Mouse (Mus musculus): ENCODE results near the gene Gys2. TPM values are rescaled to one million over a fixed set of nuclear protein-coding genes. Genes with fewer than 3 reads are reported as not detected.
A peak's percentile ranks its signal among the peaks of the same experiment; 100 is the strongest.

The Gys2 gene
- polyA plus RNA-seq, 1 experiment from 2014 or later: not detected

DNA sequence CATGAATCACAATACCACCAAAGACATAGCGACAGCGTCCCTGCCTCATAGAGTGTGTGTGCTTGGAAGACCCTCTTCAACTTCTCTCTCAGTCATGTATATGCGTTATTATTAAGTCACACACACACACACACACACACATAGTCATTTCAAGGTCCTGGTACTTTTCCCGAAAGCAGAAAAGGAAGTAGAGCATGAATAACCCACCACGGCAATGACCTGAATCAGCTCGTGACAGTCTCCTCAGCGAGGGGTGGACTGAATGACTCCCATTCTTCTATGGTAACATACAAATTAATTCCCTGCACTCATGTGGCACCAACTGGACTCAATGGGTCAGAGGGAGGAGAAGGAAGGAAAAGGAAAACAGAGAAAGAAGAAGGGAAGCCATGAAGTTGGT lies 47.9 kb downstream of the Gys2 start:
- 71% methylated on average over 7 of the region's 7 CpGs for WGBS
- DNase-seq (ENCODE audit: low spot score): no peak
- H3K4me3 ChIP-seq (ENCODE audit: low read depth, low read length): no peak overlapping the region

DNA sequence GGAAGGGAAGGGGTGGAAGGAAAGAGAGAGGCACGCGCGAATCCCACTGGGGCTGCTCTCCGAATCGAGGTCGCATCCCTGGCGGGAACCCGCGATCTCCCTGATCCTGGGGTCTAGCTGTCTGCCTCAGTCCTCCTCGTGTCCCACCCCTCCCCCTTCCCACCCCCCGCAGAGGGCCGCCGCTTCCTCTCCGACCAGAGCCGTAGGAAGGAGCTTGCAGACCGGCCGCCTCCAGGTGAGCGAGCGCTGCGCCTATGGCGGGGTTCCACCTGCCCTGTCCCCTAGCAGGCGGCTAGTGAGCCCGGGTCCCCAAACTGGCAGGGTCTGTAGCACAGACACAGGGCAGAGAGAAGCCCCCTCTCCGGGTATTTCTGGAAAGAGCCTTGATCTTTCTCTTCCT lies 58.3 kb downstream of the Gys2 start:
- 1% methylated on average over 23 of the region's 24 CpGs for WGBS
- ATAC-seq (ENCODE audit: insufficient read depth, low FRiP score, low TSS enrichment): peak; percentile 38
- Histone ChIP-seq H3K27ac (ENCODE audit: low read depth, low read length) (no peak overlapping the region), H3K4me3 (ENCODE audit: low read depth, low read length) (peak overlapping the region; percentile 20), H3K9ac (ENCODE audit: low read length) (peak overlapping the region; percentile 6; the same call in 1 of the 2 replicates), H3K27me3 (ENCODE audit: control insufficient read depth, insufficient read depth, low read length) (peaks cover 12% of the 10 kb centered on the region), H3K36me3 (ENCODE audit: control insufficient read depth, insufficient read depth, low read length) (no peaks in the 10 kb centered on the region), H3K4me1 (ENCODE audit: control insufficient read depth, insufficient read depth, low read length) (no peaks in the 10 kb centered on the region), H3K4me2 (ENCODE audit: low read depth) (peak overlapping the region; percentile 46), H3K9me3 (ENCODE audit: control insufficient read depth, low read length) (no peaks in the 10 kb centered on the region)
- DNase-seq (ENCODE audit: low spot score): no peak

More for the DNA sequence above, 47.9 kb downstream of the Gys2 start:
- no peaks in the 10 kb centered on the region for H3K27me3 ChIP-seq (ENCODE audit: control insufficient read depth, insufficient read depth, low read length)
- no peak for ATAC-seq (ENCODE audit: insufficient read depth, low FRiP score, low TSS enrichment)
- no peaks in the 10 kb centered on the region for H3K36me3 ChIP-seq (ENCODE audit: control insufficient read depth, insufficient read depth, low read length)
- no peaks in the 10 kb centered on the region for H3K9me3 ChIP-seq (ENCODE audit: control insufficient read depth, low read length)
- H3K4me1 ChIP-seq (ENCODE audit: control insufficient read depth, insufficient read depth, low read length): no peaks in the 10 kb centered on the region
- H3K9ac ChIP-seq (ENCODE audit: low read length): no peak overlapping the region
- no peak overlapping the region for H3K4me2 ChIP-seq (ENCODE audit: low read depth)
- no peak overlapping the region for H3K27ac ChIP-seq (ENCODE audit: low read depth, low read length)

DNA sequence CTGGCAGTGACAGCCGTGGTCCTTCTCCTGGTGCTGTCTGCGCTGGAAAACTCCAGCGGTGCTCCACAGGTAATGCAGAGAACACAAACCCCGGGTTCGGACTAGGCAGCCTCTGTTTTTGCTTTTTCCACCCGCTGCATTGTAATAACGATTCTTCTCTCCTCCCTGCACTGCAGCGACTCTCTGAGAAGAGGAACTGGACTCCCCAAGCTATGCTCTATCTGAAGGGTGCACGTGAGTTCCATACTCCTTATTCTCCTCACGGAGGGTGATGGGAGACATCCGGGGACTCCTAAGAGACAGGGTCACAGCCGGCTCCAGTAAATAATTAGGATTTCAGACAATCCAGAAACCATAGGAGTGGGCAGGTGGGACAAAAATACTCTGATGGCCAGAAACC lies 59.1 kb downstream of the Gys2 start:
- Histone ChIP-seq H3K27me3 (ENCODE audit: control insufficient read depth, insufficient read depth, low read length) (peaks cover 12% of the 10 kb centered on the region), H3K4me1 (ENCODE audit: control insufficient read depth, insufficient read depth, low read length) (no peaks in the 10 kb centered on the region), H3K4me2 (ENCODE audit: low read depth) (no peak overlapping the region), H3K4me3 (ENCODE audit: low read depth, low read length) (no peak overlapping the region), H3K9me3 (ENCODE audit: control insufficient read depth, low read length) (no peaks in the 10 kb centered on the region), H3K27ac (ENCODE audit: low read depth, low read length) (no peak overlapping the region), H3K9ac (ENCODE audit: low read length) (no peak overlapping the region), H3K36me3 (ENCODE audit: control insufficient read depth, insufficient read depth, low read length) (no peaks in the 10 kb centered on the region)
- DNase-seq (ENCODE audit: low spot score): no peak
- WGBS: 13% methylated on average over 12 of the region's 12 CpGs
- ATAC-seq (ENCODE audit: insufficient read depth, low FRiP score, low TSS enrichment): no peak

DNA sequence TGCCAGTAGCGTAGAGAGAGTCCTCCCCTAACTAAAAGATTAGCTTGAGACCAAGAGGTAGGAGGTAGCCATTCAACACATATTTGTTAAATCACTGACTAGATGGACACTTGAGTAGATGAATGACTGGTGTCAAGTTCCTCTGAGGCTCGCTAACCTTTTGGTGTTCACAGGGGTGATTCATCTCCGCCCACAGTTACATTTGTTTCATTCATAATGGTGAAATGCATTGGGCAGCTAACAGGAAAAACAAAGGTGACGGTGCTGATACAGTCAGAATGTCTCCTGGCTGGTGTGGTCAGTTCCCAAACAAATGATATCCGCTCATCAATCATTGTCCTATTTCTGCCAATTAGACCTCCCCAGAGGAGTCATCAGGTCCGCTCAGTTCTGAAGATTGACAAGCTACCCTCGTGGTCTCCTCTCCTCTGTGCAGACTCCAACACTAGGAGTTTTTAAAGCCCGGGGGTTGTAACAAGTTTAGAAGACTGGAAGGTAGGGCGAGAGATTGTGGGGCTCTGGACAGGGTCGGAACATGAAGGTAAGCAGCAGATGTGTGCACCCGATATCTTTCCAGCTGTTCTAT lies 59.9 kb downstream of the Gys2 start, which contains the start of gene Spx:
Spx (plus strand) TSS at position 536 of the 586 bp plus-strand sequence.
- Histone ChIP-seq H3K9me3 (ENCODE audit: control insufficient read depth, low read length) (no peaks in the 10 kb centered on the region), H3K9ac (ENCODE audit: low read length) (no peak within 1 kb of the TSS), H3K27me3 (ENCODE audit: control insufficient read depth, insufficient read depth, low read length) (peaks cover 12% of the 10 kb centered on the region), H3K27ac (ENCODE audit: low read depth, low read length) (no peak within 1 kb of the TSS), H3K36me3 (ENCODE audit: control insufficient read depth, insufficient read depth, low read length) (no peaks in the 10 kb centered on the region), H3K4me2 (ENCODE audit: low read depth) (no peak within 1 kb of the TSS), H3K4me1 (ENCODE audit: control insufficient read depth, insufficient read depth, low read length) (no peaks in the 10 kb centered on the region), H3K4me3 (ENCODE audit: low read depth, low read length) (no peak within 1 kb of the TSS)
- DNase-seq (ENCODE audit: low spot score) (no peak), ATAC-seq (ENCODE audit: insufficient read depth, low FRiP score, low TSS enrichment) (no peak)
- 64% methylated on average over 11 of the region's 11 CpGs for WGBS

DNA sequence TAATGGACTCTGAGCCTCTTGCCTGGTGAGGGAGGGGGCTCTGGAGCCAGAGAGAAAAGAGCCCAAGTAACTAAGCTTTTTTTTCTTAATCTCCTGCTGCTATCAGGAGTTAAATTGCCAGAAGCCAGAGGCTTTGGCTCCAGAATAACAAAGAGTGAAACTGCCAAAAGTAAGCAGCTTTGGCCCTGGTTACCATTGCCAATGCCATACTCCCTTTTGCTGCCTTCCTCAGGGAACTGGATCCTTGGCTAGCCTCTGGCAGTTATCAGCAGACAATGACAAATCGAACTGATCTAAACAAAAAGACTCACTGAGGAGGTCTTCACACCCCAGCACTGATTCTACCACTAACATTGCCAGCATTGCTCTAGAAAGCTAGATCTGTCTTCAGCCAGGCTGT lies 61.8 kb downstream of the Gys2 start:
- DNase-seq (ENCODE audit: low spot score) (no peak), ATAC-seq (ENCODE audit: insufficient read depth, low FRiP score, low TSS enrichment) (no peak)
- H3K36me3 ChIP-seq (ENCODE audit: control insufficient read depth, insufficient read depth, low read length): no peaks in the 10 kb centered on the region
- peaks cover 12% of the 10 kb centered on the region for H3K27me3 ChIP-seq (ENCODE audit: control insufficient read depth, insufficient read depth, low read length)
- H3K4me3 ChIP-seq (ENCODE audit: low read depth, low read length): no peak overlapping the region
- no peaks in the 10 kb centered on the region for H3K4me1 ChIP-seq (ENCODE audit: control insufficient read depth, insufficient read depth, low read length)
- H3K9me3 ChIP-seq (ENCODE audit: control insufficient read depth, low read length): no peaks in the 10 kb centered on the region
- no peak overlapping the region for H3K27ac ChIP-seq (ENCODE audit: low read depth, low read length)
- WGBS: 48% methylated on average over 1 of the region's 1 CpGs
- no peak overlapping the region for H3K4me2 ChIP-seq (ENCODE audit: low read depth)
- no peak overlapping the region for H3K9ac ChIP-seq (ENCODE audit: low read length)

DNA sequence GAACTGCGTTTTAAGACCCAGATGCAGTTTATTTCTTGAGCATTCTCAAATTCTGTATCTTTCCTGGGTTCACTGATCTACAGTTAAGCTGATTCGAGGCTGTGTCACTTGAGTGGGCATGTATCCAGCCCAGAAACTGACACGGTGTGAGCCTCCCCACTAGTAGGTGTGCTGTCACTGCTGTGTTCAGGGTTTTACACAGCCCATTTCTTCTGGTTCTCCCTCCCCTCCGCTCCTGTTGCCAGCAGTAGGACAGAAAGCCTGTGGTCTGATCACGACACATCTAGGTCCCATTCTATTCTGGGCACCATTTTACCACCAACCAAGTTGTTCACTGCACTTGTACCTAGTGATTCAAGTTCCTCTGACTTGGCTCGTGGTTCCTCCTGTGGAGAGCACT lies 77.2 kb downstream of the Gys2 start:
- peaks cover 8% of the 10 kb centered on the region for H3K36me3 ChIP-seq (ENCODE audit: control insufficient read depth, insufficient read depth, low read length)
- H3K27me3 ChIP-seq (ENCODE audit: control insufficient read depth, insufficient read depth, low read length): no peaks in the 10 kb centered on the region
- H3K27ac ChIP-seq (ENCODE audit: low read depth, low read length): no peak overlapping the region
- H3K9me3 ChIP-seq (ENCODE audit: control insufficient read depth, low read length): no peaks in the 10 kb centered on the region
- H3K9ac ChIP-seq (ENCODE audit: low read length): no peak overlapping the region
- DNase-seq (ENCODE audit: low spot score) (no peak), ATAC-seq (ENCODE audit: insufficient read depth, low FRiP score, low TSS enrichment) (no peak)
- WGBS: 96% methylated on average over 6 of the region's 6 CpGs
- no peaks in the 10 kb centered on the region for H3K4me1 ChIP-seq (ENCODE audit: control insufficient read depth, insufficient read depth, low read length)
- no peak overlapping the region for H3K4me3 ChIP-seq (ENCODE audit: low read depth, low read length)
- no peak overlapping the region for H3K4me2 ChIP-seq (ENCODE audit: low read depth)

- Histone ChIP-seq H3K4me2 (ENCODE audit: low read depth) (no peak overlapping the region), H3K27me3 (ENCODE audit: control insufficient read depth, insufficient read depth, low read length) (no peaks in the 10 kb centered on the region), H3K4me3 (ENCODE audit: low read depth, low read length) (no peak overlapping the region), H3K36me3 (ENCODE audit: control insufficient read depth, insufficient read depth, low read length) (peaks cover 6% of the 10 kb centered on the region), H3K4me1 (ENCODE audit: control insufficient read depth, insufficient read depth, low read length) (no peaks in the 10 kb centered on the region), H3K9ac (ENCODE audit: low read length) (no peak overlapping the region), H3K27ac (ENCODE audit: low read depth, low read length) (no peak overlapping the region), H3K9me3 (ENCODE audit: control insufficient read depth, low read length) (no peaks in the 10 kb centered on the region)
- DNase-seq (ENCODE audit: low spot score): no peak
- 95% methylated on average over 5 of the region's 5 CpGs for WGBS
- ATAC-seq (ENCODE audit: insufficient read depth, low FRiP score, low TSS enrichment): no peak
Measured at GRCm38 (mm10) chr6:142394669-142395068, 78.2 kb downstream of the Gys2 start.

DNA sequence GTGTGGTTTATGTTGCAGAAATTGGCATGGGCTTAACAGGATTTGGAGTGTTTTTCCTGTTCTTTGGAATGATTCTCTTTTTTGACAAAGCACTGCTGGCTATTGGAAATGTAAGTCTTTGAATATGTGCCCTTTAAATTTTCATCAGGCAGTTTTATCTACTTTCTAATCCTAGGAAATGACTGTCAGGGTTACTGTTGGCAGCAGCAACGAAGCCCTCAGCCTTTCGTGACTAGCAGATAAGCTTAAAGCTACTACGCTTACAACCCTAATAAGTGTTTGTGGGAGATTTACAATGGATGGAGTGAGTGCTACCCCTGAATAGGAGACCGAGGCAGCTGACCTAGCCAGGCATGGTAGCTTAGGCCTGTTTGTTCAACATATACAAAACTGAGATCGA lies 80.6 kb downstream of the Gys2 start:
- no peak overlapping the region for H3K4me2 ChIP-seq (ENCODE audit: low read depth)
- WGBS: 90% methylated on average over 5 of the region's 5 CpGs
- ATAC-seq (ENCODE audit: insufficient read depth, low FRiP score, low TSS enrichment) (no peak), DNase-seq (ENCODE audit: low spot score) (no peak)
- H3K27me3 ChIP-seq (ENCODE audit: control insufficient read depth, insufficient read depth, low read length): no peaks in the 10 kb centered on the region
- peaks cover 6% of the 10 kb centered on the region for H3K36me3 ChIP-seq (ENCODE audit: control insufficient read depth, insufficient read depth, low read length)
- H3K4me1 ChIP-seq (ENCODE audit: control insufficient read depth, insufficient read depth, low read length): 0 out of 2 replicates have a peak, but pooled peaks cover 3% of the 10 kb centered on the region
- H3K27ac ChIP-seq (ENCODE audit: low read depth, low read length): no peak overlapping the region
- H3K9ac ChIP-seq (ENCODE audit: low read length): no peak overlapping the region
- H3K9me3 ChIP-seq (ENCODE audit: control insufficient read depth, low read length): no peaks in the 10 kb centered on the region
- H3K4me3 ChIP-seq (ENCODE audit: low read depth, low read length): no peak overlapping the region

DNA sequence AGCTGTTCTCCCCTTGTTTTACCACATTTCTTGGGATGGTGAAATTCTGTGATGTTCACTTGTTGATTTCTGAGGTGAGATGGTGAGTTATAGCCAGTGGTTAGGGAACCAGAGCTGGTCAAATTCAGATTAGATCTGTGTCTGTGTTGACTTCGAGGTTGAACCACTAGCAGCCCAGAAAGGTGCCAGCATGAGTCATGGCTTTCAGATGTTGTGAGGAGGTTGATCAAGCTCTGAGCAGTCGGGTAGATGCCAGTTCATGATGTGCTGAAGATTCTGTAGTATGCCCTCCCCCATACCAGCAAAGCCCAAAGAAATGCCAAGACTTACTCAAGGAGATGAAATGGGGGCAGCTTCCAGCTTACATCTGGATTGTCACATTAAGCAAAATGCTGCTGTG lies 83.8 kb downstream of the Gys2 start:
- no peak overlapping the region for H3K9ac ChIP-seq (ENCODE audit: low read length)
- H3K27ac ChIP-seq (ENCODE audit: low read depth, low read length): no peak overlapping the region
- H3K4me2 ChIP-seq (ENCODE audit: low read depth): no peak overlapping the region
- H3K27me3 ChIP-seq (ENCODE audit: control insufficient read depth, insufficient read depth, low read length): no peaks in the 10 kb centered on the region
- no peak for ATAC-seq (ENCODE audit: insufficient read depth, low FRiP score, low TSS enrichment)
- H3K4me1 ChIP-seq (ENCODE audit: control insufficient read depth, insufficient read depth, low read length): peaks cover 7% of the 10 kb centered on the region; the same call in 1 of the 2 replicates
- no peak for DNase-seq (ENCODE audit: low spot score)
- 90% methylated on average over 2 of the region's 2 CpGs for WGBS
- H3K4me3 ChIP-seq (ENCODE audit: low read depth, low read length): no peak overlapping the region
- 0 out of 2 replicates have a peak, but pooled peaks cover 2% of the 10 kb centered on the region for H3K36me3 ChIP-seq (ENCODE audit: control insufficient read depth, insufficient read depth, low read length)
- H3K9me3 ChIP-seq (ENCODE audit: control insufficient read depth, low read length): no peaks in the 10 kb centered on the region

Data from neural tube, embryonic 11.5 days (tissue).